Mouse (Mus musculus) embryonic stem cell, embryonic (primary cell): ENCODE measurements around the gene Elovl2.
"Not testable (repeated sequence)": the region's sequence is repeated elsewhere in the genome, so short reads cannot be mapped to it uniquely, and the experiment has no call there.

Experiments
- CTCF ChIA-PET, 4 experiments: fragments of 300-600 bp in 2 of 4; fragments of 350-600 bp in 2 of 4; sonication (Branson Sonifier 250); formaldehyde crosslinking; loops; one replicate each; lab custom pipeline; 2022; ENCODE audit warnings: inconsistent platforms in 2 of 4; lab: Charles Lee
- POLR2A ChIA-PET, 4 experiments: fragments of 300-600 bp in 2 of 4; fragments of 350-600 bp in 2 of 4; sonication (Branson Sonifier 250); formaldehyde crosslinking; loops; one replicate each; lab custom pipeline; 2022; ENCODE audit warnings: antibody characterized with exemption in 4 of 4, inconsistent platforms in 1 of 4; lab: Charles Lee

Elovl2 gene

GRCm38 (mm10) chr13:41212558-41213322, 7.5 kb downstream of the Elovl2 start:
- POLR2A ChIA-PET, result interaction anchor here in 3 of 4 experiments (0.6 to 2.0 kb wide), 4 partner anchors 9 to 67 kb away, joined by 3 to 4 read pairs (median 4); no protein-coding TSS in a partner anchor
- CTCF ChIA-PET, result interaction anchor here in 2 of 4 experiments (0.5 to 0.9 kb wide), 2 partner anchors 8 to 369 kb away, joined by 3 to 7 read pairs; no protein-coding TSS in a partner anchor

- POLR2A ChIA-PET, result no interaction called here
- CTCF ChIA-PET, result no interaction called here
Measured at GRCm38 (mm10) chr13:41211276-41211675, 8.9 kb downstream of the Elovl2 start.

GRCm38 (mm10) chr13:41206241-41206640, 14.0 kb downstream of the Elovl2 start:
- POLR2A ChIA-PET, result interaction anchor here in 1 of 4 experiments (1.8 kb wide), 1 partner anchor 10 kb away, joined by 4 read pairs; no protein-coding TSS in a partner anchor
- CTCF ChIA-PET, result interaction anchor here in 1 of 4 experiments (0.7 kb wide), 1 partner anchor 363 kb away, joined by 3 read pairs; no protein-coding TSS in a partner anchor

GRCm38 (mm10) chr13:41205568-41205967, 14.6 kb downstream of the Elovl2 start:
- POLR2A ChIA-PET, CTCF ChIA-PET: not testable (repeated sequence)

GRCm38 (mm10) chr13:41203691-41204090, 16.5 kb downstream of the Elovl2 start:
- POLR2A ChIA-PET, result interaction anchor here in 2 of 4 experiments (0.5 to 1.3 kb wide), 5 partner anchors 10 to 377 kb away, joined by 3 to 4 read pairs (median 3); partner anchors contain the start of genes Elovl2 (in 1 of the 2), Mak (in 1 of the 2) and Smim13 (in 1 of the 2)
- CTCF ChIA-PET, result interaction anchor here in 1 of 4 experiments (1.6 kb wide), 1 partner anchor 68 kb away, joined by 3 read pairs; no protein-coding TSS in a partner anchor

GRCm38 (mm10) chr13:41203289-41203688, 16.9 kb downstream of the Elovl2 start:
- POLR2A ChIA-PET, result interaction anchor here in 2 of 4 experiments (0.5 to 1.3 kb wide), 4 partner anchors 10 to 377 kb away, joined by 3 to 4 read pairs (median 3); partner anchors contain the start of genes Elovl2 (in 1 of the 2) and Mak (in 1 of the 2)
- CTCF ChIA-PET, result interaction anchor here in 1 of 4 experiments (1.6 kb wide), 1 partner anchor 68 kb away, joined by 3 read pairs; no protein-coding TSS in a partner anchor

GRCm38 (mm10) chr13:41200861-41201260, 19.3 kb downstream of the Elovl2 start:
- ChIA-PET POLR2A (no interaction called here), CTCF (no interaction called here)

GRCm38 (mm10) chr13:41195640-41196333, 24.4 kb downstream of the Elovl2 start:
- POLR2A ChIA-PET, result interaction anchor here in 1 of 4 experiments (1.3 kb wide), 1 partner anchor 11 kb away, joined by 4 read pairs; no protein-coding TSS in a partner anchor
- CTCF ChIA-PET, result no interaction called here

GRCm38 (mm10) chr13:41187886-41188285, 32.3 kb downstream of the Elovl2 start:
- CTCF ChIA-PET, result interaction anchor here in 1 of 4 experiments (1.2 kb wide), 1 partner anchor 53 kb away, joined by 3 read pairs; no protein-coding TSS in a partner anchor
- POLR2A ChIA-PET, result interaction anchor here in 1 of 4 experiments (0.5 to 1.7 kb wide), 2 partner anchors 121 to 176 kb away, joined by 3 to 4 read pairs; no protein-coding TSS in a partner anchor

GRCm38 (mm10) chr13:41158426-41158825, 61.8 kb downstream of the Elovl2 start:
- POLR2A ChIA-PET, result interaction anchor here in 2 of 4 experiments (0.6 to 0.8 kb wide), 2 partner anchors 79 to 307 kb away, joined by 3 read pairs; partner anchors contain the start of gene Mak (in 1 of the 2)
- CTCF ChIA-PET, result interaction anchor here in 2 of 4 experiments (0.6 to 2.5 kb wide), 3 partner anchors 13 to 40 kb away, joined by 3 to 8 read pairs (median 3); no protein-coding TSS in a partner anchor

- CTCF ChIA-PET, result interaction anchor here in 3 of 4 experiments (0.5 to 0.8 kb wide), 4 partner anchors 8 to 80 kb away, joined by 3 to 5 read pairs (median 3); no protein-coding TSS in a partner anchor
- POLR2A ChIA-PET, result interaction anchor here in 3 of 4 experiments (0.6 to 1.9 kb wide), 7 partner anchors 9 to 660 kb away, joined by 3 to 11 read pairs (median 5); no protein-coding TSS in a partner anchor
Measured at GRCm38 (mm10) chr13:41153146-41153545, 67.1 kb downstream of the Elovl2 start.

GRCm38 (mm10) chr13:41146271-41146670, 73.9 kb downstream of the Elovl2 start:
- POLR2A ChIA-PET, result interaction anchor here (0.6 to 2.4 kb wide), 46 partner anchors 8 to 459 kb away, joined by 3 to 11 read pairs (median 4); partner anchors contain the start of genes Elovl2 (in 3 of the 4), Smim13 (in 2 of the 4) and Sycp2l (in 2 of the 4)
- CTCF ChIA-PET, result interaction anchor here (0.5 to 2.7 kb wide), 48 partner anchors 9 to 1134 kb away, joined by 3 to 37 read pairs (median 3); partner anchors contain the start of genes Elovl2 (in 3 of the 4), Sycp2l (in 3 of the 4), Smim13 (in 2 of the 4) and Gcm2 (in 1 of the 4)

- CTCF ChIA-PET, result interaction anchor here (0.5 to 2.7 kb wide), 53 partner anchors 7 to 1133 kb away, joined by 3 to 37 read pairs (median 3); partner anchors contain the start of genes Elovl2 (in 3 of the 4), Sycp2l (in 3 of the 4), Smim13 (in 2 of the 4) and Gcm2 (in 1 of the 4)
- POLR2A ChIA-PET, result interaction anchor here (0.5 to 2.4 kb wide), 47 partner anchors 9 to 460 kb away, joined by 3 to 11 read pairs (median 4); partner anchors contain the start of genes Elovl2 (in 3 of the 4), Smim13 (in 2 of the 4) and Sycp2l (in 2 of the 4)
Measured at GRCm38 (mm10) chr13:41145433-41145970, 74.7 kb downstream of the Elovl2 start.

- ChIA-PET CTCF (interaction anchor here (0.5 to 3.4 kb wide), 24 partner anchors 9 to 1593 kb away, joined by 3 to 37 read pairs (median 4); partner anchors contain the start of genes Elovl2 (in 1 of the 4), Smim13 (in 1 of the 4) and Sycp2l (in 1 of the 4)), POLR2A (interaction anchor here (0.6 to 2.4 kb wide), 12 partner anchors 8 to 104 kb away, joined by 3 to 9 read pairs (median 4); partner anchors contain the start of gene Mak (in 1 of the 4))
Measured at GRCm38 (mm10) chr13:41134901-41135300, 85.3 kb downstream of the Elovl2 start.
